Mouse (Mus musculus) neutrophil, adult 5-6 weeks (primary cell): ENCODE data around the gene Actn2. TPM values are rescaled to one million over a fixed set of nuclear protein-coding genes. Genes with fewer than 3 reads are reported as not detected.

Source experiments
- ATAC-seq: fragments of 151-379, 151-347 bp; 2 replicates; pipeline ENCODE4 v1.8.0; 2017; ENCODE audit warnings: mild to moderate bottlenecking, moderate TSS enrichment; ENCODE audit not compliant: insufficient number of reproducible peaks, poor library complexity, low FRiP score, severe bottlenecking; ENCODE audit errors: extremely low read depth
- total RNA-seq: library from RNA; stranded (forward); fragments of 200-1000 nt; gene quantifications from 2 replicates; pipeline ENCODE4 v1.2.3, GENCODE M21; 2017

Gene Actn2
- total RNA-seq, 1 experiment from 2014 or later = 0.70 TPM

DNA sequence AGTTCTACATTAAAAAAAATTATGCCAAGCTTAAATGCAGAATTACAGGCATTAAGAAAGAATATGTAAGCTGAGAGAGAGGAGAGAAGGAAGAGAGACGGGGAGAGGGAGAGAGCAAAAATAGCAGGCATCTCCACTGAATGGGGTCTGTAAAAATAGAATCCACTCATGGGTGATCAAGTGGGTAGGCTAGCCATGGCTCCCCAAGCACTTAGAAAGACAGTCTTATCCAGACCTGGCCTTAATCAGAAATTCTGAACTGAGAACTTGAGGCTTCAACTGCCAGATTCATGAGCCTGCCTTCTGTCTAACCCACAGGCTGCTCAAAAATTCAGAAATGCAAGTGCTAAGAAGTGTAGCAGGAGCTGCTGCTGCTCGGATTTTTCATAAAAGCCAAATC, 20.4 kb downstream of the Actn2 start:
- no peak for ATAC-seq

DNA sequence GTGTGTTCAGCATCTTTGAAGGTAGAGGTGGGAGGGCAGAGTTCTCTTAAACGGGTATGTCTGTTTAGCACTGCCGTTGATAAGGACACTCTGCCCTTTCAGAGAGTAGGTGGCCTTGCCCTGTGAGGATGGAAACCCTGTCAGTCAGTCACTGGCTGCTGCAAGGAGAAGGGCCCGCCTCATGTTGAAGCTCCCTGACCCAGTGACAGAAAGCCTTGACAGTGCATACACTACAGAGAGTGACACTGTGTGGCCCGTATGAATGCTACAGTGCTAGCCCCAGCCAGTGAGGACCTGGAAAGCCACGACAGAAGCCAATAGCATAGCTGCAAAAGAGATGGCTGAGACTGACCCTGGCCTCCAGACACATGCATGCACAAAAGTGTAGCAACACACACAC, 22.5 kb downstream of the Actn2 start:
- ATAC-seq = no peak

- ATAC-seq = no peak
Measured at GRCm38 (mm10) chr13:12317191-12317765, 23.3 kb downstream of the Actn2 start.

DNA sequence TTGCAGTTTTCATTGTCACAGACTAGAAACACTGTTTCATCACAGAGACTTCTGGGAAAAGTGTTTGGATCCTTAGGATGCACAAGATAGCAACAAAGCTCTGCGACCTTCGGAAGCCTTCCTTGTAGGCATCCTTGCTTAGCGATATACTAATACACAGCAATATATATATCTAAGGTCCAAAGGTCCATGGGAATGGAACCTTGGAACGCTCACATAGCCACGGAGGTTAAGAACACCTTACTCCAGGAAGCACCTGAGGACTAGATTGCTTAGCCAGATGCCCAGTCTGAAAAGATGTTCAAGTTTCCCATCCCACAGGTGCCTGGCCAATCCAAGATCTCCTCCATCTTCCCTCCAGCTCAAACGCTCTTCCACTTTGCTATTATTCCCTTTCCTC, 26.4 kb downstream of the Actn2 start:
- ATAC-seq = no peak

DNA sequence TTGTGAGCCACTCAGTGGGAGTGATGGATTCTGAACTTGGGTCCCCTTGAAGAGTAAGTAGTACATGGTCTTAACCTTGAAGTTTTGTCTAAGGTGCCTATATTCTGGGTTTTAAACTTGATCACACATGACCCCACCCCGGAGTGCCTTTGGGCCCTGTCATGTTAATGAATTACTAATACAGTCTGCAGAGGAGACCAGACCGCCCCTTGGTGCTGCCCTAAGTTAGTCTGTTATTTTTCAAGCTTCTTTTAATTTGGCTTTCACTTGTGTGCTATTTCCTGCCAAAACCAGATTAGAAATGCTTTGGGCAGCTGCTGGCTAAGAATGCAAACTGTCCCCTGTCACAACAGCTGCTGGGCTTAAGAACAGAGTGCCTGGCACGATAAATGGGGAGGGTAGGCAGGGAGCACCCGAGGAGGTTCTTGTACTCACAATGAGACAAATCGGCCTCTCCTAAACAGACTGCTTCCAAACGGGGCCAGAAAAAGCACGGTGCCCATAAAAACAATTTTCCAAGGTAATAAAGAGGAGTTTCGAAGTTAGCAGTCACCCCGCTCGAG, 28.5 kb downstream of the Actn2 start:
- ATAC-seq = no peak

- ATAC-seq = no peak
Measured at GRCm38 (mm10) chr13:12311371-12311770, 29.2 kb downstream of the Actn2 start.

DNA sequence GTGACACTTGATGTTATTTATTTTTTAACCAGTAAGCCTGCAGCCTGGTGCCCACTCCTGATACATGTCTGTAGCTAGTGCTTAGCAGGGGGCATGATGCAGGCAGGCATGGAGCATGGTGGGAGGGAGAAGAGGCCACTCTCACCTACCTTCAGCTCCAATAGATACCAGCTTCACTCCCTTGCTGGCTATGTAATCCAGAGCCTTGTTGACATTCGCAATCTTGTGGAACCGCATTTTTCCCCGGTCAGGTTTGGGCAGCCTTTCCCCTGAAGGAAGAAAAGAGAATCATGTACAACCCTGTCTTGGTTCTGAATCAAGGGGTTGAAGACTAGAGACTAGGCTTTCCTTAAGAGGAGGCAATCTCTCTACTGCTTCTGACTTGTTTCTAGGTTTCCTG, 31.1 kb downstream of the Actn2 start:
- no peak for ATAC-seq

DNA sequence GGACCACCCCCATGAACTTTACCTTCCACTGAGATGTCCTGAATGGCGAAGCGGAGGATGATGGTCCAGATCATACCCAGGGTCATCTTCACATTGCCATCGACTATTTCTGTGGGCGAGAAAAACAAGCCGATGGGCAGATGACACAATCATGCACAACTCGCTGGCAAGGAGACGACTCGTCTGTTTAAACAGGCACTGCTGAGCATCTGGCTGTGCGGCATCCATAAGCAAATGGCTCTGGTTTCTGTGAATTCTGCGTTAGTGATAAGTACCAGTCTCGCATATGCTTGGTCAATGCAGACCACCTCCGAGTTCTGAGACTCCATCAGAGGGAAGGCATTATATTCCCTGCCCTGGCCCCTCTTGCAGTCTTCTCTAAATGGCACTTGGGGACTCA, 31.7 kb downstream of the Actn2 start:
- no peak for ATAC-seq

- no peak for ATAC-seq
Measured at GRCm38 (mm10) chr13:12308473-12308872, 32.1 kb downstream of the Actn2 start.

- ATAC-seq = no peak
Measured at GRCm38 (mm10) chr13:12307286-12307685, 33.3 kb downstream of the Actn2 start.

DNA sequence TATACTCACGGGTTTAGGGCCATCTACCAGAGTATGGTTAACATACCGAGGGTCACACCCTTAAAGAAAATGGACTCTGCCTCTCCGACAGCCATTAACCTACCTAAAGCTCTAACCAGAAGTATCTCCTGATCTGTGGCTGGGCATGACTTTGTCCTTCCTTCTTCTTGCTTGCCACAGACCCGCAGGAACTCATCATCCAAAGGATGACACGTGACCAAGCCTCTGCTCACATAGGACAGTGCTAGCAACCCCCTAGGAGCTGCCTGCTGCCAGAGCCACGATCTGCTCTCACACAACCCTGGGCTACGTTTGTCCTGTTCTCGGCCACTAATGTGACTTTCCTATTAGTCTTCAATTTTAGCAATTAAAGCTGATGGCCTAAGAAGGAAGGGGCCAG, 35.0 kb downstream of the Actn2 start:
- no peak for ATAC-seq

DNA sequence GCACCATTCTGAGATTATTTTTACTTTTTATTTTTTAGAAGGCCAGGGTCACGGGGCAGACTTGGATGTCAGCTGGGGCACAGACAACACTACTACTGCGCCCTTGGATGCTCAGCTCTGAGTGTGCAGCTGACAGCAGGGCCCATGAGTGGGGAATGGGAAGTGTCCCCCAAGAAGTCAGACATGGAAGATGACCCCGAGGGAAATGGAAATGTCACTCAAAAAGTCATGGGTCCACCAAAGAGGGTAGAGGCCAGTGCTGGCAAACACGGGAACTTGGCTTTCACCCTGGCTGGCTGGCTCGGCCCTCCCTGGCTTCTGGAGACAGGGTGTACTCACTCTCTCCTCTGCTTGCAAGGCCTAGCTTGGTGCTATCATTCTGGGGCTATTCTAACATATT, 35.6 kb downstream of the Actn2 start:
- no peak for ATAC-seq

GRCm38 (mm10) chr13:12297777-12298176, 42.8 kb downstream of the Actn2 start:
- no peak for ATAC-seq

GRCm38 (mm10) chr13:12296701-12297100, 43.9 kb downstream of the Actn2 start:
- ATAC-seq = no peak

- no peak for ATAC-seq
Measured at GRCm38 (mm10) chr13:12293810-12294209, 46.8 kb downstream of the Actn2 start.

DNA sequence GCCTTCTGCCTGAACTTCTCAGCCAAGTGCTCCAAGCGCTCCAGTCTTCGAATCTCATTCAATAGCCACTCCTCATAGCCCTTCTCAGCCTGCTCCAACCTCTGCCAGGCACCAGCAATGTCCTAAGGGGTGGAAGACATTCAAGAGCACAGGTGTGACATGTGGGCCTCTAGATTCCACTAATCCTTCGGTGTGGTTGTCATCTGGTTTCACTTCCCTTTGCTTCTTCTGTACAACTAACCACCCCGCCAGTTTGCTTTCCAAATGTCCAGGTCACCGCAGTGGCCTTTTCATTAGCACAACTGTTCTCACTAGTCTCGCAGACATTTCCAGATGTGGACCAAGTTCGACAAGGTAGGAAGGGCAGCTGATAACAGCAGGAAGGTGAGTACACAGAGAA, 49.9 kb downstream of the Actn2 start:
- ATAC-seq = no peak

- no peak for ATAC-seq
Measured at GRCm38 (mm10) chr13:12284528-12284927, 56.0 kb downstream of the Actn2 start.

- no peak for ATAC-seq
Measured at GRCm38 (mm10) chr13:12283826-12284225, 56.7 kb downstream of the Actn2 start.

- no peak for ATAC-seq
Measured at GRCm38 (mm10) chr13:12274721-12275120, 65.8 kb downstream of the Actn2 start.

GRCm38 (mm10) chr13:12274220-12274619, 66.3 kb downstream of the Actn2 start:
- no peak for ATAC-seq

DNA sequence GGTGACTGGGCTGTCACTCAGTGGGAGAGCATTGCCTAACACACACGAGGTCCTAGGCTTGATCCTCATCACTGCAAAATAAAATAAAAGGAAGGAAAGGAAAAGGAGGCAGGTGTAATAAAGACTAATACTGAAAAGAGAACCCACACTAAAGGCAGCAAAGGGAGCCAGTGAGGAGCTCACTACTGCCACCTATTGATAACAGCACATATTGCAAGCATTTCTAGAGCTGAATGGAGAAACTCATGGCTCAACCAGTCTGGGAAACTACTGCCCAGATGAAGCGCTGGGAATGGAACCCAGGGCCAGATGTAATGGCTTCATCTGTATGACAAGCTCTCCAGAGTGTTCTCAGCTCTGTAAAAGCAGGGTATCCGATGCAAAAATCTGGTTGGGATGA, 67.6 kb downstream of the Actn2 start:
- ATAC-seq = peak; percentile 73
